Mouse (Mus musculus): ENCODE measurements around the gene Mpp3. TPM values are rescaled to one million over a fixed set of nuclear protein-coding genes. Genes with fewer than 3 reads are reported as not detected.
A peak's percentile ranks its signal among the peaks of the same experiment; 100 is the strongest.

Mpp3 gene
- total RNA-seq (2021): 10 to 100 TPM; 69.0 to 85.2 TPM

- intact Hi-C loops (cut with DNase I): no loop called here
Observed at GRCm38 (mm10) chr11:102028087-102028816, at the start of gene Mpp3. TSS of gene Mpp3 (minus strand) at chr11:102028461.

GRCm38 (mm10) chr11:102073722-102074121, 45.5 kb upstream of the Mpp3 start:
- intact Hi-C loops (cut with DNase I): no loop called here
- DNase-seq (ENCODE audit: low spot score in 2 of 2): no peak

More at GRCm38 (mm10) chr11:102028087-102028816, at the start of gene Mpp3:
- DNase-seq (ENCODE audit: low spot score in 2 of 2): no peak

- intact Hi-C loops (cut with DNase I): no loop called here
Observed at GRCm38 (mm10) chr11:102072729-102073128, 44.5 kb upstream of the Mpp3 start.

GRCm38 (mm10) chr11:102070426-102070825, 42.2 kb upstream of the Mpp3 start:
- intact Hi-C loops (cut with DNase I): no loop called here

More at GRCm38 (mm10) chr11:102072729-102073128, 44.5 kb upstream of the Mpp3 start:
- DNase-seq (ENCODE audit: low spot score in 2 of 2): no peak

GRCm38 (mm10) chr11:102069633-102070032, 41.4 kb upstream of the Mpp3 start:
- intact Hi-C loops (cut with DNase I): no loop called here
- DNase-seq (ENCODE audit: low spot score in 2 of 2): no peak

More at GRCm38 (mm10) chr11:102070426-102070825, 42.2 kb upstream of the Mpp3 start:
- DNase-seq (ENCODE audit: low spot score in 2 of 2): no peak

- intact Hi-C loops (cut with DNase I): no loop called here
- DNase-seq (ENCODE audit: low spot score in 2 of 2): no peak
Observed at GRCm38 (mm10) chr11:102068969-102069368, 40.7 kb upstream of the Mpp3 start.

GRCm38 (mm10) chr11:102063076-102063475, 34.8 kb upstream of the Mpp3 start:
- DNase-seq (ENCODE audit: low spot score in 2 of 2): no peak
- intact Hi-C loops (cut with DNase I): no loop called here

GRCm38 (mm10) chr11:102061941-102062473, 33.7 kb upstream of the Mpp3 start:
- intact Hi-C loops (cut with DNase I): loop anchor here (1.0 kb wide), 2 partner anchors 25 to 76 kb away; no protein-coding TSS in a partner anchor
- DNase-seq (ENCODE audit: low spot score in 2 of 2): no peak

- peak; percentile 72 to 76 for DNase-seq (ENCODE audit: low spot score in 2 of 2)
Observed at GRCm38 (mm10) chr11:102061236-102061940, 33.1 kb upstream of the Mpp3 start.

GRCm38 (mm10) chr11:102053847-102054246, 25.6 kb upstream of the Mpp3 start:
- intact Hi-C loops (cut with DNase I): no loop called here

More at GRCm38 (mm10) chr11:102061236-102061940, 33.1 kb upstream of the Mpp3 start:
- intact Hi-C loops (cut with DNase I): loop anchor here (1.0 kb wide), 2 partner anchors 26 to 77 kb away; no protein-coding TSS in a partner anchor

GRCm38 (mm10) chr11:102053183-102053582, 24.9 kb upstream of the Mpp3 start:
- intact Hi-C loops (cut with DNase I): no loop called here
- DNase-seq (ENCODE audit: low spot score in 2 of 2): no peak

More at GRCm38 (mm10) chr11:102053847-102054246, 25.6 kb upstream of the Mpp3 start:
- DNase-seq (ENCODE audit: low spot score in 2 of 2): peak in 1 of 2 experiments; percentile 36

GRCm38 (mm10) chr11:102052697-102053096, 24.4 kb upstream of the Mpp3 start:
- DNase-seq (ENCODE audit: low spot score in 2 of 2): no peak
- intact Hi-C loops (cut with DNase I): no loop called here

- intact Hi-C loops (cut with DNase I): no loop called here
- no peak for DNase-seq (ENCODE audit: low spot score in 2 of 2)
Observed at GRCm38 (mm10) chr11:102051954-102052353, 23.7 kb upstream of the Mpp3 start.

- no peak for DNase-seq (ENCODE audit: low spot score in 2 of 2)
- intact Hi-C loops (cut with DNase I): no loop called here
Observed at GRCm38 (mm10) chr11:102051541-102051940, 23.3 kb upstream of the Mpp3 start.

GRCm38 (mm10) chr11:102049875-102050482, 21.7 kb upstream of the Mpp3 start:
- no peak for DNase-seq (ENCODE audit: low spot score in 2 of 2)
- intact Hi-C loops (cut with DNase I): no loop called here

- intact Hi-C loops (cut with DNase I): no loop called here
- no peak for DNase-seq (ENCODE audit: low spot score in 2 of 2)
Observed at GRCm38 (mm10) chr11:102046607-102047006, 18.3 kb upstream of the Mpp3 start.

GRCm38 (mm10) chr11:102044691-102045212, 16.5 kb upstream of the Mpp3 start:
- intact Hi-C loops (cut with DNase I): no loop called here
- no peak for DNase-seq (ENCODE audit: low spot score in 2 of 2)

GRCm38 (mm10) chr11:102043381-102043780, 15.1 kb upstream of the Mpp3 start:
- no peak for DNase-seq (ENCODE audit: low spot score in 2 of 2)
- intact Hi-C loops (cut with DNase I): no loop called here

- intact Hi-C loops (cut with DNase I): no loop called here
- DNase-seq (ENCODE audit: low spot score in 2 of 2): no peak
Observed at GRCm38 (mm10) chr11:102042971-102043370, 14.7 kb upstream of the Mpp3 start.

All from left cerebral cortex, postnatal 36 days (tissue).